Mouse (Mus musculus) heart, adult 2 months (tissue): ENCODE results near the gene Ell2. TPM values are rescaled to one million over a fixed set of nuclear protein-coding genes. Genes with fewer than 3 reads are reported as not detected.

ENCODE experiments used
- DNase-seq, 2 experiments: peaks; one replicate each; pipeline ENCODE4 v3.0.0; 2021
- H3K27ac ChIP-seq: fragments of 200-600 bp; 2 replicates; pipeline ENCODE4 v1.8.1; 2022
- H3K27me3 ChIP-seq: fragments of 200-500 bp; 2 replicates; pipeline ENCODE4 v1.6.1; 2012; ENCODE audit warnings: mild to moderate bottlenecking, low read length, inconsistent platforms, mixed read lengths; ENCODE audit not compliant: control insufficient read depth, insufficient read depth
- H3K36me3 ChIP-seq: fragments of 200-500 bp; 2 replicates; pipeline ENCODE4 v1.6.1; 2012; ENCODE audit warnings: low read length, inconsistent platforms; ENCODE audit not compliant: control insufficient read depth, insufficient read depth
- H3K4me1 ChIP-seq: fragments of 200-500 bp; 2 replicates; pipeline ENCODE4 v1.6.1; 2011; ENCODE audit warnings: low read length; ENCODE audit not compliant: control insufficient read depth, insufficient read depth
- H3K4me3 ChIP-seq: fragments of 200-600 bp; 2 replicates; pipeline ENCODE4 v1.8.1; 2022
- H3K79me2 ChIP-seq: fragments of 200-500 bp; replicated peaks from 2 replicates; pipeline ENCODE4 v1.6.1; 2012; ENCODE audit warnings: mild to moderate bottlenecking, inconsistent platforms, low read length, moderate library complexity, mixed read lengths; ENCODE audit not compliant: control insufficient read depth, insufficient read depth
- H3K9ac ChIP-seq: fragments of 200-500 bp; 2 replicates; pipeline ENCODE4 v1.6.1; 2012; ENCODE audit warnings: low read depth, mild to moderate bottlenecking, control low read depth, inconsistent platforms, low read length, mixed read lengths
- CTCF ChIP-seq: fragments of 200-600 bp; IDR thresholded peaks from 2 replicates; pipeline ENCODE4 v1.8.1; 2022; ENCODE audit warnings: antibody characterized with exemption, mild to moderate bottlenecking, moderate library complexity
- EP300 ChIP-seq: fragments of 200-500 bp; IDR thresholded peaks from 2 replicates; pipeline ENCODE4 v1.6.1; 2011; ENCODE audit warnings: low read depth, low read length, control low read depth; ENCODE audit not compliant: insufficient read depth
- POLR2A ChIP-seq: fragments of 200-500 bp; IDR thresholded peaks from 2 replicates; pipeline ENCODE4 v1.6.1; 2011; ENCODE audit warnings: mild to moderate bottlenecking, low read depth, low read length, control low read depth; ENCODE audit not compliant: insufficient read depth
- WGBS: fragments of 180-500 bp; shearing (Covaris S2); methylation state at CpG from one replicate; pipeline ENCODE4 v1.1.7; 2018; 5-methylcytosine and 5-hydroxymethylcytosine counted together
- intact Hi-C: fragments of 180-260 bp; cut with DNase I; formaldehyde crosslinking; loops from one replicate; pipeline ENCODE4 v1.15.1; 2025
- polyA plus RNA-seq: library from polyadenylated mRNA; depleted of rRNA; stranded (reverse); fragments of >200 nt; gene quantifications from 2 replicates; pipeline ENCODE4 v1.2.3, GENCODE M21; 2012
- total RNA-seq, 2 experiments: library from RNA; stranded (reverse); gene quantifications; 2 replicates each; pipeline ENCODE4 v1.2.3; 2021

The Ell2 gene
- total and polyA plus RNA-seq, 3 experiments = 3.4 to 30.0 (median 26.0) TPM

GRCm38 (mm10) chr13:75738536-75738935, 32.0 kb downstream of the Ell2 start:
- intact Hi-C loops = no loop called here
- TF ChIP-seq CTCF (no peak), EP300 (no peak), POLR2A (no peak)
- Histone ChIP-seq H3K4me3 (no peak overlapping the region), H3K79me2 (no peaks in the 10 kb centered on the region), H3K4me1 (peaks cover 6% of the 10 kb centered on the region), H3K27me3 (no peaks in the 10 kb centered on the region), H3K27ac (no peak overlapping the region), H3K36me3 (peaks cover 3% of the 10 kb centered on the region), H3K9ac (no peak overlapping the region)
- 11% methylated on average over 6 of the region's 6 CpGs for WGBS
- DNase-seq = no peak

- H3K36me3 ChIP-seq = peaks cover 3% of the 10 kb centered on the region
- intact Hi-C loops = no loop called here
- 66% methylated on average over 3 of the region's 3 CpGs for WGBS
- H3K27ac ChIP-seq = no peak overlapping the region
- no peaks in the 10 kb centered on the region for H3K79me2 ChIP-seq
- H3K4me3 ChIP-seq = no peak overlapping the region
- H3K27me3 ChIP-seq = no peaks in the 10 kb centered on the region
- no peak overlapping the region for H3K9ac ChIP-seq
- DNase-seq = no peak
- TF ChIP-seq CTCF = no peak
- TF ChIP-seq EP300 = no peak
- no peak for TF ChIP-seq POLR2A
- H3K4me1 ChIP-seq = peaks cover 6% of the 10 kb centered on the region
These were observed 32.4 kb downstream of the Ell2 start for GRCm38 (mm10) chr13:75738957-75739356.

- no peak overlapping the region for H3K4me3 ChIP-seq
- WGBS = 55% methylated on average over 3 of the region's 3 CpGs
- no peak overlapping the region for H3K9ac ChIP-seq
- H3K4me1 ChIP-seq = peaks cover 6% of the 10 kb centered on the region
- H3K27ac ChIP-seq = no peak overlapping the region
- TF ChIP-seq EP300 (no peak), CTCF (no peak), POLR2A (no peak)
- DNase-seq = no peak
- peaks cover 3% of the 10 kb centered on the region for H3K36me3 ChIP-seq
- H3K27me3 ChIP-seq = no peaks in the 10 kb centered on the region
- intact Hi-C loops = no loop called here
- no peaks in the 10 kb centered on the region for H3K79me2 ChIP-seq
These were observed 33.5 kb downstream of the Ell2 start for GRCm38 (mm10) chr13:75740018-75740417.

- intact Hi-C loops = no loop called here
- H3K4me3 ChIP-seq = no peak overlapping the region
- H3K27me3 ChIP-seq = no peaks in the 10 kb centered on the region
- no peak for DNase-seq
- peaks cover 3% of the 10 kb centered on the region for H3K36me3 ChIP-seq
- 89% methylated on average over 3 of the region's 3 CpGs for WGBS
- peaks cover 6% of the 10 kb centered on the region for H3K4me1 ChIP-seq
- no peaks in the 10 kb centered on the region for H3K79me2 ChIP-seq
- no peak overlapping the region for H3K9ac ChIP-seq
- TF ChIP-seq CTCF (no peak), EP300 (no peak), POLR2A (no peak)
- no peak overlapping the region for H3K27ac ChIP-seq
These were observed 34.6 kb downstream of the Ell2 start for GRCm38 (mm10) chr13:75741119-75741518.

GRCm38 (mm10) chr13:75741736-75742729, 35.5 kb downstream of the Ell2 start:
- H3K27me3 ChIP-seq = no peaks in the 10 kb centered on the region
- TF ChIP-seq POLR2A (no peak), EP300 (no peak), CTCF (no peak)
- peaks cover 6% of the 10 kb centered on the region for H3K4me1 ChIP-seq
- no peak overlapping the region for H3K27ac ChIP-seq
- peaks cover 3% of the 10 kb centered on the region for H3K36me3 ChIP-seq
- DNase-seq = no peak
- no peaks in the 10 kb centered on the region for H3K79me2 ChIP-seq
- no peak overlapping the region for H3K9ac ChIP-seq
- no peak overlapping the region for H3K4me3 ChIP-seq
- intact Hi-C loops = no loop called here
- 89% methylated on average over 12 of the region's 12 CpGs for WGBS

GRCm38 (mm10) chr13:75742970-75743369, 36.4 kb downstream of the Ell2 start:
- Histone ChIP-seq H3K79me2 (no peaks in the 10 kb centered on the region), H3K27me3 (no peaks in the 10 kb centered on the region), H3K27ac (no peak overlapping the region), H3K36me3 (peaks cover 3% of the 10 kb centered on the region), H3K4me3 (no peak overlapping the region), H3K9ac (no peak overlapping the region), H3K4me1 (peaks cover 5% of the 10 kb centered on the region)
- 85% methylated on average over 3 of the region's 3 CpGs for WGBS
- intact Hi-C loops = no loop called here
- DNase-seq = no peak
- no peak for TF ChIP-seq POLR2A
- no peak for TF ChIP-seq EP300
- TF ChIP-seq CTCF = no peak
